Mouse (Mus musculus) lung, adult 2 months (tissue): ENCODE results near the gene Pip4k2c.

Experiments
- CTCF ChIP-seq: fragments of 200-500 bp; IDR thresholded peaks from 2 replicates; pipeline ENCODE4 v1.5.1; 2011; ENCODE audit warnings: mild to moderate bottlenecking, low read length, control low read depth; ENCODE audit not compliant: insufficient read depth
- POLR2A ChIP-seq: fragments of 200-500 bp; IDR thresholded peaks from 2 replicates; pipeline ENCODE4 v1.6.1; 2011; ENCODE audit warnings: low read depth, mild to moderate bottlenecking, control low read depth, low read length, borderline replicate concordance; ENCODE audit errors: extremely low read depth

DNA sequence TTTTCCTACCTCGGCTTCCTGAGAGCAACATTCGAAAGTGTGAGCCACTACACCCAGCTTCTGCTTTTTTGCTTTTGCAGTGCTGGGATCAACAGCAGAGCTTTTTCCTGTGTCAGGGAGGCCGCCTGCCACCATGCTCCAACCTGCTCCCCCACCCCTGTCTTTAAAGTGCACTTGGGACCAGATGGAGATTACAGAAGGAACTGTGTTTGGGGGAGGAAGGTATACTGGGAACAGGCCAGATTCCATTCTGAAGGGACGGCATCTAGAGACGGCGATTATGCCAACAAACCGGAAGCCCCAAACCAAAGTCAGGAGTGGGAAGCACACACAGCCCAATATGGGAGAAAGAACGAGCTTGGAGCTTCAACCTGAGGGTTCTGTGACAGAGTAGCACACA, 15.8 kb upstream of the Pip4k2c start:
- TF ChIP-seq CTCF (no peak), POLR2A (no peak)
